Mouse (Mus musculus) embryonic facial prominence, embryonic 13.5 days (tissue): Measurements from ENCODE around the gene Fxn. TPM values are rescaled to one million over a fixed set of nuclear protein-coding genes. Genes with fewer than 3 reads are reported as not detected.
A peak's percentile ranks its signal among the peaks of the same experiment; 100 is the strongest.
"Not testable (repeated sequence)": the region's sequence is repeated elsewhere in the genome, so short reads cannot be mapped to it uniquely, and the experiment has no call there.

Source experiments
- ATAC-seq: fragments of 200-750 bp; cut with Nextera tagmentation; 2 replicates; pipeline ENCODE4 v1.8.0; 2017; ENCODE audit warnings: low read depth; ENCODE audit not compliant: insufficient number of reproducible peaks, insufficient read depth, low FRiP score, low TSS enrichment
- H3K27ac ChIP-seq: fragments of 300-500 bp; sonication (generic); 2 replicates; pipeline ENCODE4 v1.5.1; 2015; ENCODE audit warnings: moderate library complexity, mild to moderate bottlenecking, inconsistent platforms
- H3K27me3 ChIP-seq: fragments of 300-500 bp; sonication (generic); 2 replicates; pipeline ENCODE4 v1.6.1; 2015; ENCODE audit warnings: mild to moderate bottlenecking, inconsistent platforms
- H3K36me3 ChIP-seq: fragments of 300-500 bp; sonication (generic); 2 replicates; pipeline ENCODE4 v1.6.1; 2015; ENCODE audit warnings: mild to moderate bottlenecking, inconsistent platforms
- H3K4me1 ChIP-seq: fragments of 300-500 bp; sonication (generic); 2 replicates; pipeline ENCODE4 v1.6.1; 2015; ENCODE audit warnings: inconsistent platforms
- H3K4me2 ChIP-seq: fragments of 300-500 bp; sonication (generic); 2 replicates; pipeline ENCODE4 v1.6.1; 2015; ENCODE audit warnings: moderate library complexity, mild to moderate bottlenecking, inconsistent platforms
- H3K4me3 ChIP-seq: fragments of 300-500 bp; sonication (generic); 2 replicates; pipeline ENCODE4 v1.5.1; 2015; ENCODE audit warnings: mild to moderate bottlenecking, inconsistent platforms
- H3K9ac ChIP-seq: fragments of 300-500 bp; sonication (generic); 2 replicates; pipeline ENCODE4 v1.6.1; 2015; ENCODE audit warnings: mild to moderate bottlenecking, inconsistent platforms
- H3K9me3 ChIP-seq: fragments of 300-500 bp; sonication (generic); 2 replicates; pipeline ENCODE4 v1.6.1; 2016; ENCODE audit warnings: inconsistent platforms
- WGBS: fragments of 180-500 bp; shearing (Covaris S2); methylation state at CpG from one replicate; pipeline ENCODE4 v1.1.7; 2015; ENCODE audit warnings: mixed read lengths; 5-methylcytosine and 5-hydroxymethylcytosine counted together
- polyA plus RNA-seq: library from polyadenylated mRNA; unstranded; fragments of >200 nt; fragmentation: Nextera tagmentation; extraction: Ambion mirVana; gene quantifications from 2 replicates; pipeline ENCODE4 v1.2.1, GENCODE M21; 2015

Gene Fxn
- polyA plus RNA-seq, 1 experiment from 2014 or later: 54.6 TPM

GRCm38 (mm10) chr19:24262736-24263135 is 17.7 kb downstream of the Fxn start:
- WGBS: 84% methylated on average over 14 of the region's 14 CpGs
- ATAC-seq: no peak
- H3K36me3 ChIP-seq: peaks cover 54% of the 10 kb centered on the region

GRCm38 (mm10) chr19:24259390-24260351 is 20.7 kb downstream of the Fxn start:
- no peak overlapping the region for H3K9ac ChIP-seq
- H3K4me1 ChIP-seq: no peaks in the 10 kb centered on the region; the same call in 1 of the 2 replicates
- no peak overlapping the region for H3K4me3 ChIP-seq
- no peak overlapping the region for H3K4me2 ChIP-seq
- no peak overlapping the region for H3K27ac ChIP-seq
- no peaks in the 10 kb centered on the region for H3K27me3 ChIP-seq
- H3K9me3 ChIP-seq: no peaks in the 10 kb centered on the region
- no peak for ATAC-seq
- WGBS: 78% methylated on average over 12 of the region's 12 CpGs
- peaks cover 31% of the 10 kb centered on the region; the same call in 1 of the 2 replicates for H3K36me3 ChIP-seq

More at GRCm38 (mm10) chr19:24262736-24263135, 17.7 kb downstream of the Fxn start:
- Histone ChIP-seq H3K4me1 (no peaks in the 10 kb centered on the region; the same call in 1 of the 2 replicates), H3K4me3 (no peak overlapping the region), H3K27me3 (no peaks in the 10 kb centered on the region), H3K4me2 (no peak overlapping the region), H3K27ac (no peak overlapping the region), H3K9ac (no peak overlapping the region), H3K9me3 (no peaks in the 10 kb centered on the region)

GRCm38 (mm10) chr19:24258368-24258767 is 22.0 kb downstream of the Fxn start:
- Histone ChIP-seq H3K9me3 (no peaks in the 10 kb centered on the region), H3K4me3 (no peak overlapping the region), H3K36me3 (peaks cover 21% of the 10 kb centered on the region; the same call in 1 of the 2 replicates), H3K27ac (no peak overlapping the region), H3K27me3 (no peaks in the 10 kb centered on the region), H3K4me1 (no peaks in the 10 kb centered on the region; the same call in 1 of the 2 replicates), H3K9ac (no peak overlapping the region), H3K4me2 (no peak overlapping the region)
- no peak for ATAC-seq
- 82% methylated on average over 5 of the region's 5 CpGs for WGBS

GRCm38 (mm10) chr19:24257962-24258361 is 22.4 kb downstream of the Fxn start:
- no peaks in the 10 kb centered on the region for H3K9me3 ChIP-seq
- H3K4me2 ChIP-seq: no peak overlapping the region
- no peaks in the 10 kb centered on the region for H3K27me3 ChIP-seq
- ATAC-seq: no peak
- H3K4me3 ChIP-seq: no peak overlapping the region
- H3K27ac ChIP-seq: no peak overlapping the region
- H3K9ac ChIP-seq: no peak overlapping the region
- H3K36me3 ChIP-seq: peaks cover 21% of the 10 kb centered on the region; the same call in 1 of the 2 replicates
- H3K4me1 ChIP-seq: no peaks in the 10 kb centered on the region; the same call in 1 of the 2 replicates
- 93% methylated on average over 6 of the region's 6 CpGs for WGBS

GRCm38 (mm10) chr19:24253657-24254260 is 26.6 kb downstream of the Fxn start:
- 23% methylated on average over 9 of the region's 9 CpGs for WGBS
- ATAC-seq: no peak

GRCm38 (mm10) chr19:24251869-24252268 is 28.5 kb downstream of the Fxn start:
- Histone ChIP-seq H3K4me1 (peaks cover 6% of the 10 kb centered on the region), H3K9ac (0 out of 2 replicates have a peak overlapping the region, but pooled peaks have one; percentile 16), H3K27me3 (no peaks in the 10 kb centered on the region), H3K4me2 (peak overlapping the region; percentile 16; the same call in 1 of the 2 replicates), H3K9me3 (no peaks in the 10 kb centered on the region), H3K27ac (peak overlapping the region; percentile 22; the same call in 1 of the 2 replicates), H3K4me3 (no peak overlapping the region), H3K36me3 (no peaks in the 10 kb centered on the region)
- WGBS: 13% methylated on average over 6 of the region's 6 CpGs
- no peak for ATAC-seq

More at GRCm38 (mm10) chr19:24253657-24254260, 26.6 kb downstream of the Fxn start:
- no peaks in the 10 kb centered on the region for H3K36me3 ChIP-seq
- peaks cover 6% of the 10 kb centered on the region for H3K4me1 ChIP-seq
- no peak overlapping the region for H3K27ac ChIP-seq
- H3K27me3 ChIP-seq: no peaks in the 10 kb centered on the region
- no peaks in the 10 kb centered on the region for H3K9me3 ChIP-seq
- no peak overlapping the region for H3K4me2 ChIP-seq
- no peak overlapping the region for H3K9ac ChIP-seq
- H3K4me3 ChIP-seq: no peak overlapping the region

GRCm38 (mm10) chr19:24243340-24243739 is 37.1 kb downstream of the Fxn start:
- ATAC-seq: no peak
- Histone ChIP-seq H3K9me3 (no peaks in the 10 kb centered on the region), H3K4me2 (no peak overlapping the region), H3K4me3 (no peak overlapping the region), H3K4me1 (peaks cover 8% of the 10 kb centered on the region), H3K27ac (no peak overlapping the region), H3K9ac (no peak overlapping the region), H3K36me3 (no peaks in the 10 kb centered on the region), H3K27me3 (no peaks in the 10 kb centered on the region)
- 65% methylated on average over 6 of the region's 6 CpGs for WGBS

- Histone ChIP-seq H3K27me3 (no peaks in the 10 kb centered on the region), H3K36me3 (no peaks in the 10 kb centered on the region), H3K27ac (no peak overlapping the region), H3K4me3 (no peak overlapping the region), H3K9ac (0 out of 2 replicates have a peak overlapping the region, but pooled peaks have one; percentile 36), H3K9me3 (no peaks in the 10 kb centered on the region), H3K4me2 (no peak overlapping the region), H3K4me1 (peaks cover 8% of the 10 kb centered on the region)
- no peak for ATAC-seq
- 27% methylated on average over 14 of the region's 14 CpGs for WGBS
Measured at GRCm38 (mm10) chr19:24241799-24242546, 38.4 kb downstream of the Fxn start.

- Histone ChIP-seq H3K9me3 (no peaks in the 10 kb centered on the region), H3K4me2 (no peak overlapping the region), H3K27ac (no peak overlapping the region), H3K36me3 (no peaks in the 10 kb centered on the region), H3K4me3 (no peak overlapping the region), H3K9ac (no peak overlapping the region), H3K27me3 (no peaks in the 10 kb centered on the region), H3K4me1 (peaks cover 8% of the 10 kb centered on the region)
- 74% methylated on average over 8 of the region's 8 CpGs for WGBS
- ATAC-seq: no peak
Measured at GRCm38 (mm10) chr19:24241271-24241670, 39.1 kb downstream of the Fxn start.

- H3K27me3 ChIP-seq: no peaks in the 10 kb centered on the region
- WGBS: 81% methylated on average over 4 of the region's 4 CpGs
- no peaks in the 10 kb centered on the region for H3K36me3 ChIP-seq
- H3K9me3 ChIP-seq: no peaks in the 10 kb centered on the region
- H3K27ac ChIP-seq: no peak overlapping the region
- ATAC-seq: no peak
- no peak overlapping the region for H3K4me3 ChIP-seq
- H3K4me1 ChIP-seq: peaks cover 8% of the 10 kb centered on the region
- H3K9ac ChIP-seq: no peak overlapping the region
- H3K4me2 ChIP-seq: no peak overlapping the region
Measured at GRCm38 (mm10) chr19:24238011-24238410, 42.4 kb downstream of the Fxn start.

- H3K4me1 ChIP-seq, H3K27ac ChIP-seq, H3K9me3 ChIP-seq, H3K27me3 ChIP-seq, H3K36me3 ChIP-seq, H3K4me3 ChIP-seq, H3K9ac ChIP-seq, ATAC-seq, H3K4me2 ChIP-seq: not testable (repeated sequence)
- 93% methylated on average over 1 of the region's 1 CpGs for WGBS
Measured at GRCm38 (mm10) chr19:24232356-24232755, 48.0 kb downstream of the Fxn start.
